Mouse (Mus musculus) midbrain, embryonic 14.5 days (tissue): Measurements from ENCODE around the gene Vps16. TPM values are rescaled to one million over a fixed set of nuclear protein-coding genes. Genes with fewer than 3 reads are reported as not detected.
A peak's percentile ranks its signal among the peaks of the same experiment; 100 is the strongest.

Experiments
- ATAC-seq: fragments of 200-750 bp; cut with Nextera tagmentation; 2 replicates; pipeline ENCODE4 v1.8.0; 2017; ENCODE audit warnings: moderate number of reproducible peaks, moderate library complexity; ENCODE audit not compliant: low FRiP score, low TSS enrichment
- DNase-seq: peaks from one replicate; pipeline ENCODE4 v3.0.0-alpha.2; 2015
- H3K27ac ChIP-seq: fragments of 300-500 bp; sonication (generic); replicated peaks from 2 replicates; pipeline ENCODE4 v1.5.1; 2014; ENCODE audit warnings: mild to moderate bottlenecking, low read depth, low read length, moderate library complexity
- H3K27me3 ChIP-seq: fragments of 300-500 bp; sonication (generic); 2 replicates; pipeline ENCODE4 v1.6.1; 2014; ENCODE audit warnings: low read length, control low read depth, mixed read lengths; ENCODE audit not compliant: control insufficient read depth, insufficient read depth
- H3K36me3 ChIP-seq: fragments of 300-500 bp; sonication (generic); 2 replicates; pipeline ENCODE4 v1.6.1; 2014; ENCODE audit warnings: low read length, control low read depth; ENCODE audit not compliant: control insufficient read depth, insufficient read depth
- H3K4me1 ChIP-seq: fragments of 300-500 bp; sonication (generic); 2 replicates; pipeline ENCODE4 v1.6.1; 2014; ENCODE audit warnings: mild to moderate bottlenecking, antibody characterized with exemption, low read length, control low read depth; ENCODE audit not compliant: control insufficient read depth, insufficient read depth
- H3K4me2 ChIP-seq: fragments of 300-500 bp; sonication (generic); 2 replicates; pipeline ENCODE4 v1.6.1; 2014; ENCODE audit warnings: mild to moderate bottlenecking, low read length, moderate library complexity
- H3K4me3 ChIP-seq: fragments of 300-500 bp; sonication (generic); replicated peaks from 2 replicates; pipeline ENCODE4 v1.5.1; 2014; ENCODE audit warnings: low read depth, low read length
- H3K9ac ChIP-seq: fragments of 300-500 bp; sonication (generic); replicated peaks from 2 replicates; pipeline ENCODE4 v1.6.1; 2014; ENCODE audit warnings: mild to moderate bottlenecking, low read length, moderate library complexity
- H3K9me3 ChIP-seq: fragments of 300-500 bp; sonication (generic); 2 replicates; pipeline ENCODE4 v1.6.1; 2016; ENCODE audit warnings: low read length, control low read depth, mixed read lengths; ENCODE audit not compliant: control insufficient read depth
- WGBS: fragments of 180-500 bp; shearing (Covaris S2); extraction: QIAGEN DNeasy Blood & Tissue Kit; methylation state at CpG from one replicate; pipeline ENCODE4 v1.1.7; 2014; 5-methylcytosine and 5-hydroxymethylcytosine counted together
- polyA plus RNA-seq: library from polyadenylated mRNA; unstranded; fragments of >200 nt; fragmentation: Nextera tagmentation; extraction: Ambion mirVana; gene quantifications from 2 replicates; pipeline ENCODE4 v1.2.1, GENCODE M21; 2014

Vps16 gene
- polyA plus RNA-seq, 1 experiment from 2014 or later: 88.6 TPM

DNA sequence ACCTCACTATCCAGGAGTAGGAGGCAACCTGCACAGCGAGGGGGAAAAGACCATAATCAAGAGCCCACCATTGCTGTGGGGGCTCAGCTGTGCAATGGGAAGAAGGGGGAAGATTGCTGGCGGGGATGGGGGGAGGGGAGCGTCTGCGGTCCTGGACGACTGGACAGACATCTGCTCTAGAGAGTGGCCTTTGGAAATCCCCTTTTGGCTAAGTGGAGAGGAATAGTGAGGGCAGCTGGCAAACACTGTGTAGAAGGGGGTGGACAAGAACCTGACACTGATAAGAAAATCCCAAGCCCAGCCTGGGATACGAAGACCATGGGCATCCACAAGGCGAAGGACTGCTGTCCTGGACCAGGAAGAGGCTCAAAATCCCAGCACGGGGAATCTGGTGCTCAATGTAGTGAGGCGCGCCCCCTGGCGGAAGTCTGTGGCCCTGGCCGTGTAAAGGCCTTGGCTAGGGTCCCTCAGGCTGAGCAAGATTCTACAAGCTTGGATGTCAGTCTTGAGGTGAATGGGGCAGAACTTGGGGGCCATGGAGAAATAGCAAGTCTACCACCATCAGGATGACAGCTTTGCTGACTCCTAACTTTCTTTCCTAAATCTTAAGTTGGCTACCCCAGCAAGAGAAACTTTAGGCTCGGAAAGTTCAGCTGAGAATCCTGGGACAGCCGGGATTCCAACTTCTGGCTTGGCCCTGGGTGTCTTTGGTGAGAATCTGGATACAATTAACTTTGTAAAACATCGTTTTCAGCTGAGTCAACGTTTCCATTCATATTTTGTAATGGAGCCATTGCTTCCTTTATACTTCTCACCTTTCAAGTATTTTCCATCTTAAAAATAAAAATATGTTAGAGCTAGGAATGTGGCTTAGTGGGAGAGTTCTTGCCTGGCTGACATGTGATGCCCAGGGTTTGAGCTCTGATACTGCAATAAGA lies 12.3 kb upstream of the Vps16 start:
- ATAC-seq: peak; percentile 62; the same call in 1 of the 2 replicates
- no peaks in the 10 kb centered on the region for H3K27me3 ChIP-seq
- WGBS: 35% methylated on average over 16 of the region's 16 CpGs
- H3K4me3 ChIP-seq: no peak overlapping the region
- H3K9ac ChIP-seq: no peak overlapping the region
- peak; percentile 92 for DNase-seq
- H3K27ac ChIP-seq: no peak overlapping the region
- H3K36me3 ChIP-seq: no peaks in the 10 kb centered on the region
- no peaks in the 10 kb centered on the region for H3K4me1 ChIP-seq
- H3K9me3 ChIP-seq: no peaks in the 10 kb centered on the region
- no peak overlapping the region for H3K4me2 ChIP-seq

DNA sequence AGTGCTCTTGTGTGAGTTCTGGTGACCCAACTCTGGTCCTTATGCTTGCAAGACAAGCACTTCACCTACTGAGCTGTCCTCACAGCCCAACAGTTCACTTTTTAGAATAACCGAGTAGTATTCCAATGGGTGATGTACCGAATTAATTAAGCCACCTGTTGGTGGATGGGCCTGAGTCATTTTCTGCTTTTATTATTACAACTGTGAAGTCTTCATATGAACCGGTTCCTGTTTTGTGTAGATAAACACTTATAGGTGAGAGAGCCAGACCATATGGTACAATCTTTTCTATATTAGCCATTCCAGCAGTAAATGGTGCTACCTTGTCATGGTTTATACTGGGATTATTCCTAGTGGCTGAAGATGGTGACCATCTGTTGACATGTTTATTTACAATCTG lies 11.4 kb upstream of the Vps16 start:
- H3K9me3 ChIP-seq: no peaks in the 10 kb centered on the region
- no peaks in the 10 kb centered on the region for H3K27me3 ChIP-seq
- no peak overlapping the region for H3K4me3 ChIP-seq
- ATAC-seq (no peak), DNase-seq (no peak)
- no peaks in the 10 kb centered on the region for H3K4me1 ChIP-seq
- WGBS: 82% methylated on average over 3 of the region's 3 CpGs
- no peak overlapping the region for H3K4me2 ChIP-seq
- no peaks in the 10 kb centered on the region for H3K36me3 ChIP-seq
- H3K9ac ChIP-seq: no peak overlapping the region
- no peak overlapping the region for H3K27ac ChIP-seq

DNA sequence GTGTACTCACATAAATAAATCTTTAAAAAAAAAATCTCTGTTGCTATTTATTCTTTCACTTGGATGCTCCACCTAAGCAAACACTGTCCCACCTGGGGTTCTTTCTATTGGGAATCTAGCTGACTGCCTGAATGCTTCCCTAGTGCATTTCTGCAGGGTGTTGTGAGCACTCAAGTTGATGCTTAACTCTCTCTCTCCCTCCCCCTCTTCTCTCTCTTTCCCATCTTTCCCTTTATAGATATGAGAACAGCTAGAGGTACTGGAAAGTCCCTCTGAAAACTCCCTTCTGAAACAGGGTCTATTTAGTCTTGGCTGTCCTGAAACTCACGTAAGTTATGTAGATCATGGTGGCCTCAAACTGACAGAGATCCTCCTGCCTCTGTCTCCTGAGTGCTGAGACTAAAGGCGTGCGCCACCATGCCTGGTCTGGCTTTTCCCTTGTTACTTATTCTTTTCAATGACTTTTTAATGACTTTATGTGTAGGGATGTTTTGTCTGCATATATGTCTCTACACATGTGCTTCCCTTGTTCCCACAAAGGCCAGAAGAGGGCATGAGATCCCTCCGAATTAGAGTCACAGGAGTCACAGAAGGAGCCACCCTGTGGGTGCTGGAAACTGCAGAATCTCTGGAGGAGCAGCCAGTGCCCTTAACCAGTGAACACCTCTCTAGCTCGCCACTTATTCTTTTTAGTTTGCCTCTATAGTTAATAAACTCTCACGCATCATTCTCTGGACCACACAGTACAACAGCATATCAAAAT lies 9.9 kb upstream of the Vps16 start:
- ATAC-seq: no peak
- Histone ChIP-seq H3K9me3 (no peaks in the 10 kb centered on the region), H3K4me2 (no peak overlapping the region), H3K27me3 (no peaks in the 10 kb centered on the region), H3K4me3 (no peak overlapping the region), H3K4me1 (no peaks in the 10 kb centered on the region), H3K36me3 (peaks cover 10% of the 10 kb centered on the region; the same call in 1 of the 2 replicates), H3K27ac (no peak overlapping the region), H3K9ac (no peak overlapping the region)
- WGBS: 76% methylated on average over 6 of the region's 6 CpGs
- DNase-seq: peak; percentile 4

DNA sequence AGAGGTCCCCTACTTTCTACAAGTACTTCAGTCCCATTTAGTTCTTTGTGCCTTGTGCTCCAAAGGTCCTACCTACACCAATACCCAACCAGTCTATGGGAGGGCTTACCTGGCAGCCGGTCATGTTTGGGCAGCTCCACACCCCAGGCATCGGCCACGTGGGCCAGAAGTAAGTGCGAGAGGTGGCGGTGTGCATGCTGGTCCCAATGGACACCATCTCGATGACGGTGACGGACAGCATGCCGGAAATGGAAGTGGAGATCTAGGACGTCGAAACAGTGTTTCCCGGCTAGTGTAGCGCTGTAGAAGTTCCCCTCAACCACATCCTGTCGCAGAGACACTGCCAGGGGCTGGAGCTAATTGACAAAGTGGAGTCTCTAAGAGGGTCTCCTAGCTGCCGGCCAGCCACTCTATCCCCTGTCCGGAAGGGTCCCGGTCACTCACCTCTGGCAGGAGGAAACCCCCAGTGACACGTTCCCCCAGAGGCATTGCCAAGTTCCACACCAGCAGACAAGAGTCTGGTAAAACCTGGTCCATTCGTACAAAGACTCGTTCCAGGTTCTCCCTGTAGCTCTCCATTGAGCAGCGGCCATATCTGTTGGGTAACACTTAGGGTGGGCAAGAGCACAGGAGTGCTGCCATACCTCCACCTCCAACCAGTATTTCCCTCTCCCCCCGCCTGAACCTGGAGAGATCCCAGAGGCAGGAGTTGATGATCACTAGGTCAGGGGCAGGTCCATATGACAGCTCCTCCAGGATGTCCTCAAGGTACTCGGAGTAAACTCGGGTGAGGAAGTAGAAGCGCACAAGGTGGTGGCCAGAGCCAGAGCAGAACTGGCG lies 2.1 kb upstream of the Vps16 start:
- Histone ChIP-seq H3K27me3 (no peaks in the 10 kb centered on the region), H3K36me3 (peaks cover 11% of the 10 kb centered on the region; the same call in 1 of the 2 replicates), H3K27ac (no peak overlapping the region), H3K9ac (no peak overlapping the region), H3K4me2 (no peak overlapping the region), H3K9me3 (no peaks in the 10 kb centered on the region), H3K4me3 (no peak overlapping the region), H3K4me1 (peaks cover 19% of the 10 kb centered on the region)
- WGBS: 97% methylated on average over 26 of the region's 26 CpGs
- ATAC-seq (no peak), DNase-seq (no peak)

DNA sequence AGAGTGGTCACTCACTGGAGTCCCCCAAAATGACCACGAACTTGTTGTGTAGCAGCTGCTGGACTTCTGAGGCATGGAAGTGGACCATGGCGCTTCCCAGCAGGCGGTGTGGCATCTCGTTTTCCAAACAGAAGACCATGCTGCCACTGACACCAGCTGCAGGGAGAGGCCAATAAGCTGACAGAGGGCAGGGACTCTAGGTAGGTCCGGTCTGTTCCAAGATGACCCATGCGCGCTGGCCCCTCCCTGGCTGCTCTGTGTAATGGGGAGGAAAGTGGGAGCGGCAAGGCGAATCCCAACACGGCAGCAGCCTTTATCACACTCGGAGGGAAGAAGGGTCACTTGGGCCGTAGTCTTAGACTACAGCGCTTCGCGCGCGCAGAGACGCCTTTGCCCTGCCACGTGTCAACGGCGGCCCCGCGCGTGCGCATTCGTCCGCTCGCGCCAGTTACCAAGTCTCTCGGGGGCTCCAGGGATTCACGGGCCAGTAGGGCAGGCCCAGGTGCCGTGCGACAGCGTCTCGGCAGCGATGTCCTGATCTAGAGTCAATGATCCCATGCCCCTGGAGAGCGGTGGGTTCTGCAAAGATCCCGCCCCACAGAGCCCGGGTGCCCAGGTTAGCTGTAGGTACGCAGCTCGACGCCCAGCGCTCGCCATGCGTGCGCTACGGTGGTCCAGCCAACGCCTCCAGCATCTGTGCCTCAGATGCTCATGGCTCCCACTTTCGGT lies 578 bp upstream of the Vps16 start:
- H3K27me3 ChIP-seq: no peaks in the 10 kb centered on the region
- peak overlapping the region; percentile 80 for H3K4me2 ChIP-seq
- no peaks in the 10 kb centered on the region for H3K9me3 ChIP-seq
- peaks cover 8% of the 10 kb centered on the region; the same call in 1 of the 2 replicates for H3K36me3 ChIP-seq
- 15% methylated on average over 49 of the region's 49 CpGs for WGBS
- peak overlapping the region; percentile 78 for H3K9ac ChIP-seq
- H3K4me3 ChIP-seq: peak overlapping the region; percentile 73
- ATAC-seq (peak; percentile 74), DNase-seq (peak; percentile 94)
- peak overlapping the region; percentile 95 for H3K27ac ChIP-seq
- peaks cover 19% of the 10 kb centered on the region for H3K4me1 ChIP-seq

DNA sequence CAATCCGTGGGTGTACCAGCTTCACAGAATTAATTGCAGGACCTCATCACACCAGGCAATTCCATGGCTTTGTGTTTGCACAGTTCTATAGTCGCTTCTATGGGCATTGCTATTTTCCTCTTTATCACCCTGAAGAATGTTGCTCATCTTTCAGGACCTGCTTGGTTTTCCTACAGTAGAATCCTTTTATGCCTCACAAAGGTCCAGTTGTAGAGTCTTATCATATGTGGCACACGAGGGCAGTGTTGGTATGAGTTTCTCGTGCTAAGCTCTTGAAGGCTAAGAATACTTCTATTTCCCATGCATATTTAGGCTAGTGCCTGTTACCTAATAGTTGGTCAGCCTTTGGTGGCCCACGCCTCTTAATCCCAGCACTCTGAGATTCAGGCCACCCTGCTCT lies 973 bp downstream of the Vps16 start:
- no peak for ATAC-seq
- H3K27ac ChIP-seq: peak overlapping the region; percentile 95; the same call in 1 of the 2 replicates
- WGBS: 46% methylated on average over 5 of the region's 5 CpGs
- DNase-seq: peak; percentile 39
- peak overlapping the region; percentile 78 for H3K9ac ChIP-seq
- no peaks in the 10 kb centered on the region for H3K36me3 ChIP-seq
- H3K4me2 ChIP-seq: peak overlapping the region; percentile 80
- H3K4me3 ChIP-seq: peak overlapping the region; percentile 73
- H3K27me3 ChIP-seq: no peaks in the 10 kb centered on the region
- no peaks in the 10 kb centered on the region for H3K9me3 ChIP-seq
- H3K4me1 ChIP-seq: peaks cover 19% of the 10 kb centered on the region

DNA sequence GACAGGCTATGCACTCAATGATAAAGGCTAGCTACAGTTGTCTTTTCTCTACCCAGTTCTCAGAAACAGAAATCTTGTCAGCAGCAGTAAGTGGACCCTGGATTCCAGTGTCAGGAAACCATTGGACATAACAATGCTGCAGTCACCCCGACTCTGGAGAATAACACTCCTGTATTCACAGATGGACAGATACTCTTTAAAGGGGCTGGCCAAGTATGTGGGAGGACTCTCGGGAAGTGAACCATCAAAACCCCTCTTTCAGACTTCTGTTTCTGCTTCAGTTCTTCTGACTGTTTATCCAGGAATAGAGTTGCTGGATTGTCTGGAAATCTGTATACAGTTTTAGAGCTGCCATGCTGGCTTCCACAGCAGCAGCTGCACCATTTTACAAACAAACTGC lies 5.7 kb downstream of the Vps16 start:
- no peak overlapping the region for H3K27ac ChIP-seq
- H3K36me3 ChIP-seq: peaks cover 9% of the 10 kb centered on the region; the same call in 1 of the 2 replicates

More for the DNA sequence above, 5.7 kb downstream of the Vps16 start:
- H3K4me1 ChIP-seq: peaks cover 6% of the 10 kb centered on the region; the same call in 1 of the 2 replicates
- no peaks in the 10 kb centered on the region for H3K27me3 ChIP-seq
- 72% methylated on average over 2 of the region's 2 CpGs for WGBS
- DNase-seq (no peak), ATAC-seq (no peak)
- H3K4me3 ChIP-seq: no peak overlapping the region
- no peak overlapping the region for H3K9ac ChIP-seq
- no peak overlapping the region for H3K4me2 ChIP-seq
- no peaks in the 10 kb centered on the region for H3K9me3 ChIP-seq
